Mouse (Mus musculus) heart, adult 11 months (tissue): ENCODE results near the gene Plod1.

Source experiments
- DNase-seq: peaks from one replicate; pipeline ENCODE4 v3.0.0; 2022

Gene Plod1

DNA sequence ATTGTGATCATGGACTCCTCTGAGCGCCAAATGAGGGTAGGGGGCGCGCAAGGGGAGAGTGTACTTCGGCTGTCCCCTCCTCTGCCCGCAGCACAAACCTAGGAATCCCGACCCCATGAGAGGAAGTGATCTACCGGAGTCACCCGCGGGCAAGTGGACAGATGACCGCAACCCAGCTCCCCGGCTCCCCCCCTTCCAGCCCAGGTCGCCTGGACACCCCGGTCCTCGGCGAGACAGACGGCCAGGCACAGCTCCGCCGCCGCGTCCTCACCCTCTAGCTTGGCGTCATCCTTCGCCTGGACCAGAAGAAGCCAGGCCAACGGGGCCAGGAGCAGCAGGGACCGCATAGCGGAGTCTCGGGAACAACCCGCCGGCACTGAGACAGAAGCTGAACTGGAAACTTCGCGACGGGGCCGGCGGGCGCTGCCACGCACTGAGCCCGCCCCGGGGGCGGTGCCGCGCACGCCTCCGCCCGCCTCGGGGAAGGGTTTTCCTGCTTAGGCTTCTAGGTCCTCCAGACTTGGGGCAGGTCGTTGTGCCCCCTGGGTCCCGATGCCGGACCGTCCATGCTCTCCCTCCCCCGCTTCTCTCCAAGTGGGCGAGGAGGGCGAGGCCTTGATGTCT lies at the start of gene Plod1:
Plod1 (minus strand) TSS at position 437 of the 624 bp plus-strand sequence.
- DNase-seq, result peak; percentile 99

- peak; percentile 96 for DNase-seq
Observed at GRCm38 (mm10) chr4:147985205-147986132, 48.9 kb upstream of the Plod1 start, which contains the start of gene Nppb. Gene Nppb (plus strand): TSS chr4:147985788.

- no peak for DNase-seq
Observed at GRCm38 (mm10) chr4:147979441-147979860, 42.9 kb upstream of the Plod1 start.

- DNase-seq, result no peak
Observed at GRCm38 (mm10) chr4:147978391-147978790, 41.8 kb upstream of the Plod1 start.

- DNase-seq, result no peak
Observed at GRCm38 (mm10) chr4:147977726-147978125, 41.2 kb upstream of the Plod1 start.

- DNase-seq, result no peak
Observed at GRCm38 (mm10) chr4:147976237-147976636, 39.7 kb upstream of the Plod1 start.

DNA sequence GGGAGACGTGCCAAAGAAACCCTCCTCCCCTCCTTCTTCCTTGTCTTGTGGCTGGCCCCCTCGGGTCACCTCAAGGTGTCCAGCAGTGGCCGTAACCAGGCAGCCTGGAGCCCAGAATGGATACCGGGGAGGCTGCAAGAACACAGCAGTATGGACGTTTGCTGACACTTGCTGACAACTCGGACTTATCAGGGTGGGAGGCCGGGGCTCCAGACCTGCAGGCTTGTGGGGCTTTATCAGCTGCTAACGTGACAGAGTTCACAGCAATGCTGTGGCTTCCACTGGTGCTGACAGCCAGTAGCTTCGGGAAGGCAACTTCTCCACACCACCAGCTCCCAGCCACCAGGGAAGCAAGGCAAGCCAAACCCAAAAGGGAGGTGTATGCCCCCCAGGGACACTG lies 32.8 kb upstream of the Plod1 start:
- DNase-seq, result peak; percentile 93

DNA sequence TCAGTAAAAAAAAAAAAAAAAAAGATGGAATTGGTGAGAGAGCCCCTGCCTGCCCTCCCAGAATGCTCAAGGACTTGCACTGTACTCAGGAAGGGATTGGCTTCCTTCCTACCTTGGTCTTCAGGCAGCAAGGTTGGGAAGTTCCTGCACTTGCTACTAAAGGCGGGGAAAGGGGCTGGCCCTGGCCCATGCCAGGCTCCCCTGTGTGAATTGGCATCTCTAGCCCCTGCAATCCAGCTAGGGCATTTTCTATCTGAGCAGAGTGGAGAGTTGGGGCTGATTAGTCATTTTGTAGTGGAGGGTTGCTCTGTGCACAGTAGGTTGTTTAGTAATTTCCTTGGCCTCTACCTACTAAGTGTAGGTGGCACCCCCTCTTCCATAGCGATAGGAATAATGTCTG lies 32.2 kb upstream of the Plod1 start:
- no peak for DNase-seq

DNA sequence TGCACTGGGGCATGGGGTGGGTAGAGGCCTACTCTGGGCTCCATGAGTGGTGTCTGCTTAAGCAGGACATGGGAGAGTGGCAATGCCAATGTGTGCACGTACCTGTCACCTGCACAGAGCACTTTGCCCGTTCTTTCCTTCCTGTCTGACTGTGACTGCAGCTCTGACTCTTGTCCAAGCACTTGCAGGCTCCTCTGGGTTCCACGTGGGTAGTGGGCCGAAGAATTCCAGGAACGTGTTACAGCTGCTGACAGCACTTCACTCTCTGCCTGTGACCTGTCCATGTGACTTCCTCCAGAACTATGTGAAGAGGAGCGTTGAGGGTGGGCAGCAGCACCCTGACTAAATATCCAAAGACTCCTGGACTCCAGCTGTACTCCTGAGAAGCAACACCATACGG lies 29.1 kb upstream of the Plod1 start:
- DNase-seq, result peak; percentile 93

- DNase-seq, result peak; percentile 97
Observed at GRCm38 (mm10) chr4:147963623-147964022, 27.1 kb upstream of the Plod1 start.

GRCm38 (mm10) chr4:147962781-147963180 lies 26.2 kb upstream of the Plod1 start:
- peak; percentile 95 for DNase-seq

GRCm38 (mm10) chr4:147959881-147960831 lies 23.6 kb upstream of the Plod1 start:
- DNase-seq, result peak; percentile 94

DNA sequence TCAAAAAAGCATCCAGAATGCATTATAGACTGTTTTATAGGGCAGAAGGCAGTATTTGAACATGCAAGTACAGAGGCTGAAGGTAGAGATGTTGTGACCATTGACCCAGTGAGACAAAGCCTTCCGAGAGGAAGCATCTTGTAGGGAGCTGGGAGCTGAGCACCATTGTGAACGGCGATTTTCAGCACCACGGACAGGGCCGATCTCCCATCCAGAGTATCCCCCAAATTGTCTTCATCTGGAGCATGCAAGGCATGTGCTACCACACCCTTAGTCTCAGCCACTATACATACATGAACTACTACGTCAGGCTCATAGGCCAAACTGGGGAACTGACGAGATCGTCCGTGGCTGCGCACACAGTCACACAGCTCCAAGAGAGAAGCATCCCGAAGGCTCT lies 20.6 kb upstream of the Plod1 start:
- no peak for DNase-seq

GRCm38 (mm10) chr4:147953590-147953989 lies 17.0 kb upstream of the Plod1 start:
- DNase-seq, result peak; percentile 89

DNA sequence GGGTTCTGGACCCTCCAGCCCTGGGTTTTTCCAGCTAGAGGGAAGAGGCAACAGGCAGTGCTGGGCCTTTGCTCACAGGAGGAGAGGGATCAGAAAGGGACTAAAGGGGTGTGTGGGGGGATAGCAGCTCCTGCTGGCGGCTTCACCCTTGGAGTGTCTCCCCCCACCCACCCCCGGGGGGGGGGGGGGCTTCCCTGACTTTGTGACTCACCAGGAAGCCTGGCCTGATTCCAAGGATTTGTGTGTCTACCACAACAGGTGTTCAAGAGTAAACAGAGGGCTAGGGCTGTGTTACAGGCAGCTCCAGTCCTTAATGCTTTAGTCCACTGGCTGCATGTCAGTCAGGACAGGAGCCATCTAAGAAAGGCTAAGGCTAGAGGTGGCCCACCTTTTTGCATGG lies 10.9 kb upstream of the Plod1 start:
- DNase-seq, result peak; percentile 82

DNA sequence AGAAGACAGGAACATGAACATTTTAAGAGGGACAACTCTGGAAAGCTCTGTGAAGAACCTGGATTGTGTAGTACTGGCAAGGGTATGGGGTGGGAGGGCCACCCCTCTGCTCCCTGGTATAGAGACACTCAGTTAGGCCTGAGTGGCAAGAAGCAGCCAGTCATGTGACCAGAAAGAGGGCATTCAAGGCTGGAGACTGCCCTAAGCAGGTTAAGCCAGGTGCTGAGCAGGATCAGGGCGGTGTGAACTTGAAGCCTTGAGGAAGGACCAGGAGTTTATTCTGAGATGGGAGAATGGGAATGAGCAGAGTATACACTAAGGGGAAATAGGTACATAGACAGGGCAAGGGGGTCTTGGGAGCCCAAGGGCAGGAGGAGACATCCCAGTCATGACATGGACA lies 6.4 kb upstream of the Plod1 start:
- no peak for DNase-seq

GRCm38 (mm10) chr4:147941045-147942020 lies 4.8 kb upstream of the Plod1 start:
- peak; percentile 95 for DNase-seq

DNA sequence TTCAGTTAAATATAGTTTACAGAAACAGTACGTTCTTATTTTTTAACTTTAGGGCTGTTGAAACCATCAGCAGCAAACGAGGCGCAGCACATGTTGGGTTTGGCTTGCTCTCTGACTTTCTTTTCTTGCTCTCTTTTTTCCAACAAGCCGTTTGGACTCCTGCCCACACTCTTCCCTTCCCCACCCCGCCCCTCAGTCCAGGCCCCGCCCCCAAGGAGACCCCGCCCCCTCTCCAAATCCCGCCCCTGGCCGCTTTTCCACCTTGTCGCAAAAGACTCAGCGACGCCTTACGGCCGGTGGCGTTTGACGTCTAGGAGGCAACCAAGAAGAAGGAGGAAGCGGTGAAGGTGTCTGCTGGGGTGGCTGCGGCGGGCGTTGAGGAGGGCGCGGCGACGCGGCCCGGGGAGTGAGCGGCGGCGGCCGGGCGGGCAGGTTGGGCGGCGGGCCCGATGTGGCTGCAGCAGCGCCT lies 4.0 kb upstream of the Plod1 start, which contains the start of gene 2510039O18Rik:
2510039O18Rik (plus strand) TSS at position 320 of the 469 bp plus-strand sequence.
- DNase-seq, result peak; percentile 99

- DNase-seq, result no peak
Observed at GRCm38 (mm10) chr4:147940111-147940510, 3.5 kb upstream of the Plod1 start.

GRCm38 (mm10) chr4:147938148-147939096 lies 1.9 kb upstream of the Plod1 start:
- DNase-seq, result peak; percentile 99
